23 mouse cellular contexts compared by ENCODE assay signal in genomic region chr5:100392436-100392955, GRCm38 (mm10). TPM values are rescaled to one million over a fixed set of nuclear protein-coding genes. Genes with fewer than 3 reads are reported as not detected.
DNase-seq lines count a peak whose midpoint lies in the region; ATAC-seq and TF ChIP-seq lines count a peak whose summit lies in the region.
"Had no signal": no experiment of that assay in that cellular context is flagged by ENCODE, and none has a peak within 500 bp of the region (broad histone marks: within the 10 kb centered on the region; RNA-seq: fewer than 3 reads in every experiment).

No protein-coding gene starts in this region.

- DNase-seq in adrenal gland, adult (ENCODE audit: inconsistent age in 2 of 2, low spot score in 1 of 2) = peak; percentile 68 to 82
- peak; percentile 34 for DNase-seq in adrenal gland, adult 8-10 months
- DNase-seq in adrenal gland, postnatal 14 days = peak; percentile 65
- peak; percentile 52 to 67 for DNase-seq in adrenal gland, postnatal 36 days
- no peak for DNase-seq in cerebellum, postnatal 25 days
- DNase-seq in liver, postnatal 0 days = no peak
- DNase-seq: B cell, adult 2 months; cerebellum, adult 11 months; cerebellum, adult 18-20 months; cerebellum, adult 8-10 months; cerebellum, adult 9-11 months; cerebellum, postnatal 14 days; forebrain, postnatal 0 days had no signal

- peaks cover 74% of the 10 kb centered on the region for H3K36me3 ChIP-seq in liver, postnatal 0 days (replicated peaks; ENCODE audit: insufficient read depth, low read length)
- H3K36me3 ChIP-seq in forebrain, embryonic 13.5 days (ENCODE audit: poor library complexity, severe bottlenecking) = peaks cover 91% of the 10 kb centered on the region

- 90% methylated on average over 20 of the region's 20 CpGs for WGBS in liver, postnatal 0 days (ENCODE audit: insufficient replicate concordance)
- 92% methylated on average over 20 of the region's 20 CpGs for WGBS in forebrain, embryonic 13.5 days

- H3K4me1 ChIP-seq in liver, postnatal 0 days (ENCODE audit: insufficient read depth) = no peaks in the 10 kb centered on the region
- no peaks in the 10 kb centered on the region for H3K4me1 ChIP-seq in forebrain, embryonic 13.5 days
- H3K4me1 ChIP-seq: embryonic facial prominence, embryonic 10.5 days; embryonic facial prominence, embryonic 12.5 days; forebrain, embryonic 12.5 days; forebrain, embryonic 15.5 days had no signal

- ATAC-seq in liver, postnatal 0 days = no peak
- ATAC-seq in forebrain, embryonic 13.5 days = no peak
- ATAC-seq: activated CD4-positive, CD25-positive, alpha-beta regulatory T cell, adult 4 months; CD4-positive, CD25-positive, alpha-beta regulatory T cell, adult 4 months; forebrain, embryonic 15.5 days; forebrain, postnatal 0 days; Patski had no signal

- no peak overlapping the region for H3K4me3 ChIP-seq in liver, postnatal 0 days (ENCODE audit: low read depth, low read length)
- H3K4me3 ChIP-seq in forebrain, embryonic 13.5 days = no peak overlapping the region
- H3K4me3 ChIP-seq: embryonic facial prominence, embryonic 10.5 days; embryonic facial prominence, embryonic 12.5 days; forebrain, embryonic 12.5 days; forebrain, embryonic 15.5 days had no signal

- no peak overlapping the region for H3K4me2 ChIP-seq in liver, postnatal 0 days (ENCODE audit: low read depth, low read length)
- no peak overlapping the region for H3K4me2 ChIP-seq in forebrain, embryonic 13.5 days
- H3K4me2 ChIP-seq: embryonic facial prominence, embryonic 12.5 days; forebrain, embryonic 12.5 days; forebrain, embryonic 15.5 days had no signal

- H3K9me3 ChIP-seq in liver, postnatal 0 days (ENCODE audit: low read length) = no peaks in the 10 kb centered on the region
- no peaks in the 10 kb centered on the region for H3K9me3 ChIP-seq in forebrain, embryonic 13.5 days (replicated peaks)
- H3K9me3 ChIP-seq: embryonic facial prominence, embryonic 10.5 days; embryonic facial prominence, embryonic 12.5 days; forebrain, embryonic 12.5 days; forebrain, embryonic 15.5 days; G1E had no signal

- no peak overlapping the region for H3K9ac ChIP-seq in liver, postnatal 0 days (replicated peaks)
- no peak overlapping the region for H3K9ac ChIP-seq in forebrain, embryonic 13.5 days
- H3K9ac ChIP-seq: embryonic facial prominence, embryonic 12.5 days; forebrain, embryonic 12.5 days; forebrain, embryonic 15.5 days; forebrain, postnatal 0 days had no signal

- no peak for TF ChIP-seq CTCF in liver, postnatal 0 days (IDR thresholded peaks at IDR 0.05; ENCODE audit: low read depth)

- H3K27ac ChIP-seq in liver, postnatal 0 days (ENCODE audit: low read depth) = no peak overlapping the region
- no peak overlapping the region for H3K27ac ChIP-seq in forebrain, embryonic 13.5 days
- H3K27ac ChIP-seq: embryonic facial prominence, embryonic 10.5 days; embryonic facial prominence, embryonic 12.5 days; forebrain, embryonic 12.5 days; forebrain, embryonic 15.5 days had no signal

- TF ChIP-seq EP300 in liver, postnatal 0 days (IDR thresholded peaks at IDR 0.05; ENCODE audit: low read depth) = no peak

- no peaks in the 10 kb centered on the region for H3K27me3 ChIP-seq in liver, postnatal 0 days (ENCODE audit: insufficient read depth, low read length)
- H3K27me3 ChIP-seq in forebrain, embryonic 13.5 days = no peaks in the 10 kb centered on the region
- H3K27me3 ChIP-seq: CH12.LX; embryonic facial prominence, embryonic 12.5 days; forebrain, embryonic 12.5 days; forebrain, embryonic 15.5 days; Patski had no signal

RNA-seq across cellular contexts. Expression of gene Sec31a, which starts 23.5 kb away (rescaled TPM):
- total RNA-seq in adrenal gland, adult 8-10 months (2022) = 100 to 1,000 TPM; 160 to 183 (median 173) TPM
- 160 and 173 TPM in 2 replicates for total RNA-seq in adrenal gland, postnatal 14 days (2021)
- 100 to 1,000 TPM; 155 to 161 TPM for total RNA-seq in adrenal gland, postnatal 36 days (2021)
- polyA plus RNA-seq in liver, postnatal 0 days (2015; fragmentation: Nextera tagmentation; extraction: Ambion mirVana) = 54.7 and 55.1 TPM in 2 replicates
- polyA plus RNA-seq in forebrain, embryonic 13.5 days (2015; fragmentation: Nextera tagmentation; extraction: Ambion mirVana) = 76.7 and 78.0 TPM in 2 replicates

Comparison
In these comparisons a context has a peak if more than half of its experiments do, and no peak if none do; other contexts are left out.
1. DNase-seq: peak in adrenal gland, adult (2 of 2), adrenal gland, adult 8-10 months (single experiment), adrenal gland, postnatal 14 days (single experiment) and adrenal gland, postnatal 36 days (2 of 2); none in cerebellum, postnatal 25 days (0 of 2) and liver, postnatal 0 days (single experiment).